Mouse (Mus musculus) heart, postnatal 25 days (tissue): ENCODE measurements around the gene Gm20716. TPM values are rescaled to one million over a fixed set of nuclear protein-coding genes. Genes with fewer than 3 reads are reported as not detected.
A peak's percentile ranks its signal among the peaks of the same experiment; 100 is the strongest.

Source experiments
- DNase-seq: peaks from one replicate; pipeline ENCODE4 v3.0.0; 2022; ENCODE audit warnings: low spot score
- intact Hi-C: fragments of 180-260 bp; cut with DNase I; formaldehyde crosslinking; loops from one replicate; pipeline ENCODE4 v1.15.1; 2025
- total RNA-seq, 2 experiments: library from RNA; stranded (reverse); gene quantifications; 2 replicates each; pipeline ENCODE4 v1.2.3; 2021

Gene Gm20716
- total RNA-seq: 10 to 100 TPM; 12.6 to 13.6 TPM

DNA sequence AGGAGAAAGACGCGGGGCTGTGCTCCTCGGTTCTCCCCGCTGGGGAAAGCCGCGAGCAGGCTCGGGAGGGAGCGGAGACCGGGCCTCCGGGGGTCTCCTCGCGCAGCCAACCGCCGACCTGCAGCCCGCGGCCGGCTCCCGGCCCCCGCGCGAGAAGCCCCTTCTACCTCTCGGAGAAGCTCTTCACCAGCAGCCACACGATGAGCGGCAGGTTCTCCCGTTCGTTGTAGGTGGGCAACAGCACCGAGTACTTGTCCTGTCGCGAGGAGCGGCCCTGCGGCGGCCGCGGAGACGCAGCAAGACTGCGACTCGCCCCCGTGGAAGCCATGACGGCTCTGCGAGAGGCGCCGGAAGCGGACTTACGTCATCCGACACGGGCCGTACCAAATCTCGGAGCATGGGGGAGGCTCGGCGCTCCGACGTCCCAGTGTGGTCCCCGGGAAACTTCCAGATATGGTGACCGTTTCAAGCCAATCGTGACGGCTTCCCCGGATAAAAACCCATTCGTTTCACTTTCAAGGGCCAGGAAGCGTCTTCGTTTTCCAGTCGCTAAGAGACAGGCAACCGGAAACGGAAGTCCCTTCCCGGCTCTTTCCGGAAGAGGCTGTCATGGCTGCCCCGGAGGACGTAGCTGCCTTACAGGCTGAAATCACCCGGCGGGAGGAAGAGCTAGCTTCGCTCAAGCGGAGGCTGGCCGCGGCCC lies at the start of gene Gm20716, which contains the start of the genes Dpm1 and Mocs3:
TSS of gene Gm20716 (minus strand) at position 339 of the 703 bp plus-strand sequence.
TSS of gene Dpm1 (minus strand) at position 566 of the 703 bp plus-strand sequence.
TSS of gene Mocs3 (plus strand) at position 597 of the 703 bp plus-strand sequence.
- DNase-seq: peak; percentile 75
- intact Hi-C loops: no loop called here

GRCm38 (mm10) chr2:168274374-168274935 lies 44.3 kb upstream of the Gm20716 start:
- DNase-seq: no peak
- intact Hi-C loops: no loop called here

DNA sequence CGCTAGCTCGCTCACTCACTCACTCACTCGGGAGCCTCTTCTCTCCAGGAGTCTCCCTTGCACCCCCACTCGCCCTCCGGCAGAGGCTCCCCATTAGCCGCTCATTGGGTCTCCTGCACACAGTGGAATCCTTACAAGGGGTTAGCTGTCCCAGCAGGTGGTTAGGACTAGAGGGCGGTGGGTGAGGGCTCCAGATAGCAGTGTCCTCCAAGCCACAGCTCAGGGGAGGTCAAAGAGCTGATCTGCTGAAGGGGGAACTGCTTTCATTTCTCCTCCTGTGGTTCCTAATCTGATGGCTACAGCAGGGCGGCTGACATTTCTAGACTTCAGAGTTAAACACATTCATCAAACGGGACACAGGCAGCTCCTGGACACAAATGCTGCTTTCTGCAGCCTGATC lies 43.2 kb upstream of the Gm20716 start:
- no peak for DNase-seq
- intact Hi-C loops: no loop called here

GRCm38 (mm10) chr2:168268033-168268432 lies 37.9 kb upstream of the Gm20716 start:
- intact Hi-C loops: loop anchor here (5.0 kb wide), 1 partner anchor 164 kb away; no protein-coding TSS in a partner anchor
- DNase-seq: no peak

GRCm38 (mm10) chr2:168260900-168261299 lies 30.7 kb upstream of the Gm20716 start:
- DNase-seq: no peak
- intact Hi-C loops: no loop called here

- intact Hi-C loops: no loop called here
- no peak for DNase-seq
These were observed 30.0 kb upstream of the Gm20716 start for GRCm38 (mm10) chr2:168260124-168260523.

DNA sequence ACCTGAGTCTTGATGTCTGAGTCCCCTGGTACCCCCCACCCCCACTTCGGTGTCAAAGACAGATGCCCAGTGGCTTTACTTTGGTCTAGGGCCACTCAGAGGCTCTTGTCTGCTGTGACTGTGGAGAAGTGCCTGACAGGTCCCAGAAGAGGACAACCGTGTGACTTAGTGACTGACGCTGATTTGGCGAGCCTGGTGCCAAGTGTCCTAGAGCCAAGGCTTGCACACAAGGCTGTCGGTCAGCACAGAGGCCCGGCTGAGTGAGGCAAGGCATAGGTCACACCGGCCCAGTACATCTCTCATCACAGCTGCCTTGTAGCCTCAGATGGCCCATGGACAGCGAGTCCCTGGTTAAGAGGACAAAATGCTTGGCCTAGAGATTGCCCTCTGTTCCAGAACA lies 28.9 kb upstream of the Gm20716 start:
- DNase-seq: no peak
- intact Hi-C loops: no loop called here

DNA sequence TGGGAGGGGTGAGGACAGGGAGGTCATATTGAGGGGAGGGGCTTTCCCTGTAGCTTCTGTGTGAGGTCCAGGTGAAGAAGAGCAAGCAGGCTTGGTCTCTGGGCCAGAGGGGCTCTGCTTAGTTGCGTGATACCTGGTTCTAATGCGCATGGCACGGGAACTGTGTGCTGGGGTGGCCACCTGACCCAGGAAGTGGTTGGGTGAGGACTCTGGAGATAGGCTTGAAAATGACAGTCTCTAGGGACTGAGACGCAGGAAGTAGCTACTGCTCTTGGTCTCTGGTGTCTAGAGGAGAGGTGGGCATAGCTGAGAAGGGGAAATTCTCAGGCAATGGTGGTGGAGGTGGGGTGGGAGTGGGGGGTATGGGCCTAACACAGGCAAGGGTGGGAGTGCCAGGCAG lies 27.0 kb upstream of the Gm20716 start:
- DNase-seq: no peak
- intact Hi-C loops: no loop called here

- intact Hi-C loops: no loop called here
These were observed 26.3 kb upstream of the Gm20716 start for GRCm38 (mm10) chr2:168256506-168256905.

GRCm38 (mm10) chr2:168253822-168254221 lies 23.7 kb upstream of the Gm20716 start:
- intact Hi-C loops: loop anchor here (5.0 kb wide), 1 partner anchor 373 kb away; no protein-coding TSS in a partner anchor
- no peak for DNase-seq

More at GRCm38 (mm10) chr2:168256506-168256905, 26.3 kb upstream of the Gm20716 start:
- no peak for DNase-seq

DNA sequence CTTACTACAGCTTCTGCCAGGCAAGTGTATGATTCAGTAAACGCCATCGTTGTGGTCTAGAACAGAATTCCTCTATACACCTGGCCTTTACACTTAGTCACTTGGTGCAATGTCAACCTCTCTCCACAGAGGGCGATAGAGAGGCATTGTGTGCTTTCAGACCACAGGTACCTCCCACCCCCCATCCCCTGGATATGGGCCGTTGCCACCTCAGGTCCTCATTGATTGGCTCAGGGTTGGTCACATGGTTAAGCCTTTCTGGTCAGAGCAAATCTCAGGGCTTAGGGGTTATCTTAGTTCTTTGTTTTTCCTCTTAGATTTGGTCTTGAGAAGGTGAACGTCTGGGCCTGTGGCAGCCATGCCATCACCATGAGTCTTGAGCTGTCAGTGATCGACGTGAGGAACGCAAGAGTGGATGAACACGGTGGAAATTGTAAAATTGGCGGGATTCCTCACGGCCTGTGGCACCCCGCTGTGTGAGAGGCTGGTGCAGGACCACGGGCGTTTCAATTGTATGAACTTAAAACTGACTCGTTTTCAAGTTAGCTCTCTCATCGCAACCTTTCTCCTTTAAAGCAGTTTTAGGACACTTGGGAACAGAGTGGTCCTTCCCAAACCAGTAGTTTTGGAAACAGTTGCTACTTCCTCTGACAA lies 22.6 kb upstream of the Gm20716 start:
- no peak for DNase-seq
- intact Hi-C loops: loop anchor here (5.0 kb wide), 1 partner anchor 375 kb away; no protein-coding TSS in a partner anchor

- intact Hi-C loops: loop anchor here (1.0 to 5.0 kb wide), 2 partner anchors 195 to 377 kb away; no protein-coding TSS in a partner anchor
- no peak for DNase-seq
These were observed 20.1 kb upstream of the Gm20716 start for GRCm38 (mm10) chr2:168250270-168250669.

- DNase-seq: no peak
- intact Hi-C loops: no loop called here
These were observed 18.7 kb upstream of the Gm20716 start for GRCm38 (mm10) chr2:168248856-168249245.

DNA sequence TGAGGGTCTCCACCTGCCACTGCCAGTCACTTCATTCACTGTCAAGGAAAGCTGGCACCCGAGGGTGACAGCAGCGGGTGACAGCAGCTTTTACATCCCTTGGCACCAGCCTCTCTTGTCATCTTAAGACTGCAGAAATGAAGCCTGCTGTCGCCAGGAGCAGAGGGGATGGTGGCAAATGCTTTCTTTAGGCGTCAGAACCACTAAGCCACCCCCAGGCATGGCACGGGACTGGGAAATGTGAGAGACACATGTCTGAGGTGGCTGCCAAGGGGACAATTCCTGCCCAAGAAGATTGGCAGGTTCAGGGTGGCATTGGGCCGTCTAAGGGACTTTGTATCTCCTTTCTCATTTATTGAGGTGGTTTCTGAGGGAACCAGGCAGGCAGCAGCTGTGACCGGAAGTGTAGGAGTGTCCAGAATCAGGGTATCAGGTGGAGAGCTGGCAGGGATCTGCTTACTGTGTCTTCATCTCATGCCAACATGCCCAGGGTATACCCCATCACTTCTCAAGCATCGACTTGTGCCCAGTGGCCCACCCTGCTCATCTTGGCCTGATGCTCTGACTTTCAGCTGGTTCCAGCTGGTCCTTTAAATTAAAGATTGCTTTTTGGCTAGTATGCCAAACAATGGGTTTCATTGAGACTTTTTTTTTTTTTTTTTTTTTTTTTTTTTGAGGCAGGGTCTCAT lies 18.1 kb upstream of the Gm20716 start:
- intact Hi-C loops: no loop called here
- DNase-seq: no peak

DNA sequence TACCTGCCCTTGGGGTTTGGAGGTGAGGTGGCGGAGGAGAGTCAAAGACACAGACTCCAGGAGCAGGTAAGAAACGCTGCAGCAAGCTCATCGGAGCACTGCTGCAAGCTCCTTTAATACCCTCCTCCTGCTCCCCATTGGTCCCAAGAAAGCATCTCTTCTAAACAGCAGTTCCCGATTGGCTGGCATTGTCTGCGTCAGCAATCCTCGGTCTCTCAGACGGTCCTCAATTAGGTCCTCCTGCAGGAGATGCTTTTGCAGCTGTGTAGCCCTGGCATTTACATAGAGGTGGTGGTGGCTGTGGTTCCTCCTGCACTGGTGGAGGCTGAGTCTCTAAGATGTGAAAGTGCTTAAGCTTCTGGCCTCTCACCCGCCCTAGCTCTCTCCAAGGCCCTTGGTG lies 15.4 kb upstream of the Gm20716 start:
- intact Hi-C loops: no loop called here
- DNase-seq: no peak

- DNase-seq: no peak
- intact Hi-C loops: no loop called here
These were observed 13.1 kb upstream of the Gm20716 start for GRCm38 (mm10) chr2:168243278-168243677.

GRCm38 (mm10) chr2:168242841-168243240 lies 12.7 kb upstream of the Gm20716 start:
- DNase-seq: no peak
- intact Hi-C loops: no loop called here

- intact Hi-C loops: no loop called here
- DNase-seq: no peak
These were observed 8.2 kb upstream of the Gm20716 start for GRCm38 (mm10) chr2:168238335-168238734.

GRCm38 (mm10) chr2:168233286-168233685 lies 3.1 kb upstream of the Gm20716 start:
- intact Hi-C loops: no loop called here
- DNase-seq: no peak

DNA sequence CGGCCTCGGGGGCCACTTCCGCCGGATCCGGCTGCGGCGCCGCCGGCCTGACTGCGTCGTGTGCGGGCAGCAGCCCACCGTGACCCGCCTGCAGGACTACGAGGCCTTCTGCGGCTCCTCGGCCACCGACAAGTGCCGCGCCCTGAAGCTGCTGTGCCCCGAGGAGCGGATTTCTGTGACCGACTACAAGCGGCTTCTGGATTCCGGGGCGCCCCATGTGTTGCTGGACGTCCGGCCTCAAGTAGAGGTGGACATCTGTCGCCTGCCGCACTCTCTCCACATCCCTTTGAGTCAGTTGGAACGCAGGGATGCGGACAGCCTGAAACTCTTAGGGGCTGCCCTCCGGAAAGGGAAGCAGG lies 1.3 kb upstream of the Gm20716 start:
- intact Hi-C loops: no loop called here

More for the DNA sequence above, 1.3 kb upstream of the Gm20716 start:
- DNase-seq: no peak
